Mouse (Mus musculus) heart, adult 2 months (tissue): ENCODE data around the gene Rgs13. TPM values are rescaled to one million over a fixed set of nuclear protein-coding genes. Genes with fewer than 3 reads are reported as not detected.

Experiments
- DNase-seq, 2 experiments: peaks; one replicate each; pipeline ENCODE4 v3.0.0; 2021
- H3K27ac ChIP-seq: fragments of 200-600 bp; 2 replicates; pipeline ENCODE4 v1.8.1; 2022
- H3K27me3 ChIP-seq: fragments of 200-500 bp; 2 replicates; pipeline ENCODE4 v1.6.1; 2012; ENCODE audit warnings: mild to moderate bottlenecking, low read length, inconsistent platforms, mixed read lengths; ENCODE audit not compliant: control insufficient read depth, insufficient read depth
- H3K36me3 ChIP-seq: fragments of 200-500 bp; 2 replicates; pipeline ENCODE4 v1.6.1; 2012; ENCODE audit warnings: low read length, inconsistent platforms; ENCODE audit not compliant: control insufficient read depth, insufficient read depth
- H3K4me1 ChIP-seq: fragments of 200-500 bp; 2 replicates; pipeline ENCODE4 v1.6.1; 2011; ENCODE audit warnings: low read length; ENCODE audit not compliant: control insufficient read depth, insufficient read depth
- H3K4me3 ChIP-seq: fragments of 200-600 bp; 2 replicates; pipeline ENCODE4 v1.8.1; 2022
- H3K79me2 ChIP-seq: fragments of 200-500 bp; replicated peaks from 2 replicates; pipeline ENCODE4 v1.6.1; 2012; ENCODE audit warnings: mild to moderate bottlenecking, inconsistent platforms, low read length, moderate library complexity, mixed read lengths; ENCODE audit not compliant: control insufficient read depth, insufficient read depth
- H3K9ac ChIP-seq: fragments of 200-500 bp; 2 replicates; pipeline ENCODE4 v1.6.1; 2012; ENCODE audit warnings: low read depth, mild to moderate bottlenecking, control low read depth, inconsistent platforms, low read length, mixed read lengths
- CTCF ChIP-seq: fragments of 200-600 bp; IDR thresholded peaks from 2 replicates; pipeline ENCODE4 v1.8.1; 2022; ENCODE audit warnings: antibody characterized with exemption, mild to moderate bottlenecking, moderate library complexity
- EP300 ChIP-seq: fragments of 200-500 bp; IDR thresholded peaks from 2 replicates; pipeline ENCODE4 v1.6.1; 2011; ENCODE audit warnings: low read depth, low read length, control low read depth; ENCODE audit not compliant: insufficient read depth
- POLR2A ChIP-seq: fragments of 200-500 bp; IDR thresholded peaks from 2 replicates; pipeline ENCODE4 v1.6.1; 2011; ENCODE audit warnings: mild to moderate bottlenecking, low read depth, low read length, control low read depth; ENCODE audit not compliant: insufficient read depth
- WGBS: fragments of 180-500 bp; shearing (Covaris S2); methylation state at CpG from one replicate; pipeline ENCODE4 v1.1.7; 2018; 5-methylcytosine and 5-hydroxymethylcytosine counted together
- intact Hi-C: fragments of 180-260 bp; cut with DNase I; formaldehyde crosslinking; loops from one replicate; pipeline ENCODE4 v1.15.1; 2025
- long read RNA-seq: library from polyadenylated mRNA; stranded (forward); transcript quantifications from one replicate; pipeline ENCODE4 v2.0.0, GENCODE M21; 2021
- polyA plus RNA-seq: library from polyadenylated mRNA; depleted of rRNA; stranded (reverse); fragments of >200 nt; gene quantifications from 2 replicates; pipeline ENCODE4 v1.2.3, GENCODE M21; 2012; rRNA removed
- total RNA-seq, 2 experiments: library from RNA; stranded (reverse); gene quantifications; 2 replicates each; pipeline ENCODE4 v1.2.3; 2021

The Rgs13 gene
- not detected for total RNA-seq
- not detected in 2 replicates for polyA plus RNA-seq
- long read RNA-seq, result 0 reads

DNA sequence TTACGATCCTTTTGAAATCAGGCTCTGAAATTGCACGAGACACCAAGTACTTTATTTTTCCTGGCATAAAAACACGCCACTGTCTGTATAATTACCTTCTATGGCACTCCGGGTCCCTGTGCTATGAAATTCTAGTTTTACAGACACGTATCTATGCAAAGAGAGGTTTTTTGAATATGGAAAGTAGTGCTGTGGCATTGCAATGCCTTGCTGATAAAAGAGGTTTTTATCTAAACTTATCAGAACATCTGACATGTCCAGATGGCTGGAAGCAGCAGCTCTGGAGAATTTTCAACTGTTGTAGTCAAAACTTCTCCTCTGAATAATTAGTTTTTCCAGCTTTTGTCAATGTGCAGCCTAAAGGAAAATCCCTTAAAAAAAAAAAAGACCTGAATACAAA, at the start of gene Rgs13:
Gene Rgs13 (minus strand): TSS at position 207 of the 400 bp plus-strand sequence.
- Histone ChIP-seq H3K27ac (no peak within 1 kb of the TSS), H3K36me3 (no peaks in the 10 kb centered on the region), H3K79me2 (no peaks in the 10 kb centered on the region), H3K27me3 (no peaks in the 10 kb centered on the region), H3K9ac (no peak within 1 kb of the TSS), H3K4me3 (no peak within 1 kb of the TSS), H3K4me1 (no peaks in the 10 kb centered on the region)
- intact Hi-C loops, result no loop called here
- 75% methylated on average over 5 of the region's 5 CpGs for WGBS
- DNase-seq, result no peak
- TF ChIP-seq POLR2A, result no peak
- no peak for TF ChIP-seq EP300
- no peak for TF ChIP-seq CTCF

DNA sequence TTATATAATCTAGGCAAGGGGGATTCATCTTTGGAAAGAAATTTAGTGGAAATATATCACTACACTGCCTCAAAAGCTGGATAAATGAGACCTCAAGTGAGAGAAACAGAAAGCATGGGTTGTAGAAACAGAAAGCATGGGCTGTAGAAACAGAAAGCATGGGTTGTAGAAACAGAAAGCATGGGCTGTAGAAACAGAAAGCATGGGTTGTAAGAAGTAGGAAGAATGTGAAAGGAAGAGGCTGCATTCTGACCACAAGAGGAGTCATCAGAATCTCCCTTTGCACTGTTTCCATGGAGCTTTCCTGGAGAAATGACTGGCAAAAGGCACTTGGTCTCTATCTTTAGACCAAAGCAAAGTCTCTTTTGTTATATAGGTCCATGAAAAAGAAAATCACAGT, 38.1 kb upstream of the Rgs13 start:
- Histone ChIP-seq H3K9ac (no peak overlapping the region), H3K4me1 (no peaks in the 10 kb centered on the region), H3K79me2 (no peaks in the 10 kb centered on the region), H3K27me3 (no peaks in the 10 kb centered on the region), H3K27ac (no peak overlapping the region), H3K4me3 (no peak overlapping the region), H3K36me3 (no peaks in the 10 kb centered on the region)
- intact Hi-C loops, result no loop called here
- no peak for TF ChIP-seq POLR2A
- TF ChIP-seq CTCF, result no peak
- no peak for TF ChIP-seq EP300
- no peak for DNase-seq

DNA sequence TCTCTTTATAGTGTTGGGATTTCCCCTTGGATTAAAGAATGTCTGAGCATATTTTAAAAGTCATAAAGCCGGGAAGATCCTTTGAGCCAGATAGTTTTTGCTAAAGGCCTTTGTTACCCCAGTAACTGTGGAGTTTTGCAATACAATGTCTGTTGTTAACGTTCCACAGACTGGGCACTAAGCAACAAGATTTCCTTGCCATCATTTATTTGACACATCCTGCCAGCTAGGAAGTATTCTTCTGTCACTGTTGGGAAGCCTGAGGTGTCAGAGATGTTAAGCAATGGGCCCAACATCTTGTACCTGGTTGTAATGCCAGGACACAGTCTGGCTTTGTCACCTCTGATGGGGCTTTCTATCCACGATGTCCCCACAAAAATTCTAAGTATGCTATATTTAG, 33.7 kb upstream of the Rgs13 start:
- TF ChIP-seq POLR2A, result no peak
- TF ChIP-seq EP300, result no peak
- no peak for TF ChIP-seq CTCF
- H3K9ac ChIP-seq, result no peak overlapping the region

DNA sequence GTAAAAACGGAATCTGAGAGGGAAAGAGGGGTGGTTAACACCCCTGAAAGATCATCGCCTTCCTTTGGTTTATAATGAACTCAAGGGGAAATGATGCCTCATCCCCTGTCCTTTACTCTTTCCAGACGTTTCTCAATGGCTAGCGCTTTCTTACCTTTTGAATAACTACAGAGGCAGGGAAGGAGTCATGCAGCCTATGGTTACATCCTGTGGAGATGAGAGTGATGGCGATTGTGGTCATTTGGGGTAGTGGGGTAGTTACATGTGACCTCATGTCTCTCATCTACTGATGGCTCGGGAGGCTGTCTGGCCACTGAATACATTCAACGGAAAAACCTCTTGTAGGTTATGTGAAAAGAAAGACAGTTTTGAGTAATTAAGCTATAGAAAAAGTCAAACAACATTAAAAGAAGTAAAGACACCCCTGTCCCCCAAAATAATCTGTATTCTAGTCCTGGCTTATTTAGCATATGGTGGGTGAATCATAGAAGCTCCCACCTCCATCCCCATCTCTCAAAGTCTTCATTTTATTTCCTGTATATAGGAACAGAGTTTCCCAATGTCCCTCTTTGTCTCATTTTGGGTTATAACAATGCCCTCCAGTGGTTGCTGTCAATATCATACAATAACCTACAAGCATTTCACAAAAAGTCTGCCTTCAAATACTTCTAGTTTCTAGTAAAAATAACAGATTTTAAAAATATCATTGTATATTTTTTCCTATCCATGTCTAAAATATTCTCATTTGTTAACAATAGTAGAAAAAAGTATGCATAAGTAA, 29.3 kb upstream of the Rgs13 start:
- no peak for DNase-seq
- no peaks in the 10 kb centered on the region for H3K27me3 ChIP-seq
- H3K4me3 ChIP-seq, result no peak overlapping the region
- intact Hi-C loops, result loop anchor here (5.0 kb wide), 1 partner anchor 394 kb away; no protein-coding TSS in a partner anchor
- no peak overlapping the region for H3K9ac ChIP-seq
- no peak overlapping the region for H3K27ac ChIP-seq
- no peaks in the 10 kb centered on the region for H3K4me1 ChIP-seq
- H3K36me3 ChIP-seq, result no peaks in the 10 kb centered on the region
- TF ChIP-seq CTCF, result peak; percentile 43
- no peak for TF ChIP-seq POLR2A
- no peaks in the 10 kb centered on the region for H3K79me2 ChIP-seq
- 72% methylated on average over 7 of the region's 7 CpGs for WGBS

More for the DNA sequence above, 33.7 kb upstream of the Rgs13 start:
- H3K4me1 ChIP-seq, result no peaks in the 10 kb centered on the region
- DNase-seq, result no peak
- intact Hi-C loops, result no loop called here
- H3K27me3 ChIP-seq, result no peaks in the 10 kb centered on the region
- no peaks in the 10 kb centered on the region for H3K36me3 ChIP-seq
- no peak overlapping the region for H3K4me3 ChIP-seq
- no peaks in the 10 kb centered on the region for H3K79me2 ChIP-seq
- 56% methylated on average over 3 of the region's 3 CpGs for WGBS
- H3K27ac ChIP-seq, result no peak overlapping the region

DNA sequence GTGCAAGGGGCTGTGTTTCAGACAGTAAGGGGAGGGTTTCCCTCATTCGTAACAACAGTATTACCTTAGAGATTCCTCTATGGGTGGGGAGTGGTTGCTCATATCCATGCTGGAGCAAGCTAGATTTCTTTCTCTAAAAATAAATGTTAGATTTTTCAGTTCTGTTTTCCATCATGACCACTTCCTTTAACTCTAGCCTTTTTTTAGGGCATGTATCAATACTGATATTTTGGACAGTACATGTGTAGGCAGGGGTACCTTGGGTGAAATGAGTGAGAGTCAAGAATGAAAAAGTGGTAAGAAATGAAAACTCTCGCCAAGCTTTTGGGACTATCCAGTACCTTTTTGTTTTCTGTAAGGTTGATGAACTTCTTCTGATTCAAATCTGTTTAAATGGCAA, 27.6 kb upstream of the Rgs13 start:
- intact Hi-C loops, result loop anchor here (5.0 kb wide), 1 partner anchor 392 kb away; no protein-coding TSS in a partner anchor
- Histone ChIP-seq H3K36me3 (no peaks in the 10 kb centered on the region), H3K27ac (no peak overlapping the region), H3K27me3 (no peaks in the 10 kb centered on the region), H3K9ac (no peak overlapping the region), H3K4me1 (no peaks in the 10 kb centered on the region), H3K4me3 (no peak overlapping the region), H3K79me2 (no peaks in the 10 kb centered on the region)
- WGBS, result 77% methylated on average over 2 of the region's 2 CpGs
- no peak for DNase-seq
- TF ChIP-seq EP300, result no peak
- TF ChIP-seq POLR2A, result no peak
- TF ChIP-seq CTCF, result no peak

DNA sequence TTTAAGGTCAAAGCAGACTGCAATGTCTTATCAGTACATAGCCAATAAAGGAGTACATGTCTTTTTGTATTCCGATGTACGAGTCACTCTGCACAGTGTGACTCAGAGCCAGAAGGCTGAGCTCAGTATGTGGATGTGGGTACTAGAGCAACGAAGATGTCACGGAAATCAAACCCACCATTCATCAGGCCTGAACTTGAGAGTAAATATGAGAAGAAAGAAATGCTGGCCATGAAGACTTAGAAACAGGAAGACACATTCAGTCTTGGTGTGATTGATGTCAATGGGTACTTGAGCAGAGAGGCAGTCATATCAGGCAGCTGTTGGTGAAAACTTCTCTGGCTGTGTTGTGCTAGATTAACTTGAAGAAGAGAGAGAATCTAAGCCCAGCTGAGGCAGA, 25.8 kb upstream of the Rgs13 start:
- Histone ChIP-seq H3K79me2 (no peaks in the 10 kb centered on the region), H3K36me3 (no peaks in the 10 kb centered on the region), H3K27me3 (no peaks in the 10 kb centered on the region), H3K27ac (no peak overlapping the region), H3K4me1 (no peaks in the 10 kb centered on the region), H3K9ac (no peak overlapping the region), H3K4me3 (no peak overlapping the region)
- no peak for DNase-seq
- TF ChIP-seq CTCF, result no peak
- no peak for TF ChIP-seq POLR2A
- TF ChIP-seq EP300, result no peak
- intact Hi-C loops, result no loop called here
- 59% methylated on average over 4 of the region's 4 CpGs for WGBS
